Mouse (Mus musculus): ENCODE measurements around the gene Dlgap4. TPM values are rescaled to one million over a fixed set of nuclear protein-coding genes. Genes with fewer than 3 reads are reported as not detected.
"Not testable (repeated sequence)": the region's sequence is repeated elsewhere in the genome, so short reads cannot be mapped to it uniquely, and the experiment has no call there.

Gene Dlgap4
- polyA plus RNA-seq, 1 experiment, result 67.9 TPM

DNA sequence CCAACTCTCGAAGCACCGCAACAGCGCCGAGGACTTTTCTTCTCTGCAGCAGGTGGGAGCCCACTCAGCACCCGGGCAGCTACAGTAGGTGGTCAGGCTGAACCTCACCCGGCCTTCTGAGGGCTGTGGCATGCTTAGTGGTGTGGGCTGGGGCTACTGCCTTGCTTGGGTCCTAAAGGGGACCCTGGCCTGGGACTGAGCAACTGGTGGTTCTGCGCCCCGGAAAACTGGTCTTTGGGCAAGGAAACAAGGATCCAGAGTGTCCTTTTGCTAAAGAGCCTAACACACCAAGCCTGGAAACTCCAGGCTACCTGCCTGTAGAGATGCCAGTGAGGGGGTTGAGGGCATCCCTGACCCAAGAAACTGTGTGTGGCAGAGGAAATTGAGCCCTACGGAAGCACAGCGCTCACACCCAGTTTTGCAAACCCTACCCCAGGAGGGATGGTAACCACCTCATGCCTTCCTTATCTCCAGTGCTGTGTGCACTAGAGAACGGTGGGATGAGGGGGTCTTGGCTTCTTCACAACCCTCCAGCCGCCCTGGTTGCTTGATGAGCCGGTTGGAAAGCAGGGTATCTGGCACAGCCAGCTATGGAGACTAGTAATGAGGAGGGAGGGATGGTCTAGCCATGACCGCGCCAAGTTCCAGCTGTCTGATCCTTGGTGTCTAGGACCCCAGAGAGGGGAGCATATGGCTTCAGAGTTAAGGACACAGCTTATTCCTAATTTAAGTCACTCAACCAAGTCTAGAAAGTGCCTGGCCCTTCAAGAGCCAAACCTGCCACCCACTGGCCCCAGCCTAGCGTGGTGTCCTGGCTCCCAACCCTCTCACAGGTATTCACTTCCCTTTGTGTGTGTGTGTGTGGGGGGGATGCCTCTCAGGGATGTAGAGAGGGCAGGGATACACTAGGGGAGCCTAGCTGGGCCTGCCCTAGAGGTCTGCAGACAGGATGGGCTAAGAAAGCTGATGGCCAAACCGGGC is 162.2 kb downstream of the Dlgap4 start:
- DNase-seq (ENCODE audit: low read depth), result no peak

DNA sequence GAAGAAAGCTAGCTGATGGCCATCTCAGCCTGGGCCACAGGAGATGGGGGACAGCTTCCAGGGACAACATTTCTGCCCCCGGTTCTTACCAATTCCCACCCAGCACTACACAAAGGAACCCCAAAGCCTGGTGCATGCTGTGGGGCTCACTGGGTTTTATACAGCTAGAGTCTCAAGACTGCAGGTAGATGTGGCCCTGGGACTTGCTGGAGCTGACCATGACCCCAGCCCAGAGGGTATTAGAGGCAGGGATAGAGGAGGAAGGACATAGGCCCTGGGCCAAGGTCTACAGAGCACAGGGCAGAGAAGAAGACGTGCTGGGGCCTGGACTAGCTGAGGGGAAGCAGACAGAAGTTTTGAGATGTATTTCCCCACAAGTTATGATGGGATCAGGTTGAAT is 163.4 kb downstream of the Dlgap4 start:
- DNase-seq (ENCODE audit: low read depth), result no peak

DNA sequence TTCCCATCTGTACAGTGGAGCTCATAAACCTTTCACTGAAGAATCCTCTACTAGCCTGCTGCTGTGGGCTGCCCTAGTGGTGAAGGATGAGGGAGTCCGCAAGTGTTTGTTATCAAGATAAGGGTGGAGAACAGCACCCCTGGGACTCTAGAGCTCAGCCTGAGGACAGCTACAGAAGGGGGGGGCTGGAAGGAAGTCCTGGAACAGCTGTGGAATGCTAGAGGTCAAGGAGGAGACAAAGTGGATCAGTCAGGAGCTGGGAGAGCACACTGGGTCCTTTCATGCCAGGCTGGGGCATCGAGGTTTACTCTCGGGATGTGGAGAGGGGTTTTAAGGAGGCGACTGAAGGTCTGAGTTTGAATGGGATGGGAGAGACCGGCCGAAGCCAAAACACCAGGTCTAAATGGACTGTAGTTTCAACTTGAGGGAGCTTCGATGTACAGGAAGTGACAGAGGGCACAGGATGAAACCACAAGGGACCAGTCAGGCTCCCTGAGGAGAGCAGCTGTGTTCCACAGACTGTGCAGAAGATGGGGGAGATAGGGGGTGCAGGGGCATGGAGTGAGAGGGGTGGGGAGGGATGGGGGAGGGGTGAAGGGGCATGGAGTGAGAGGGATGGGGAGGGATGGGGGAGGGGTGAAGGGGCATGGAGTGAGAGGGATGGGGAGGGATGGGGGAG is 164.0 kb downstream of the Dlgap4 start:
- no peak for DNase-seq (ENCODE audit: low read depth)

DNA sequence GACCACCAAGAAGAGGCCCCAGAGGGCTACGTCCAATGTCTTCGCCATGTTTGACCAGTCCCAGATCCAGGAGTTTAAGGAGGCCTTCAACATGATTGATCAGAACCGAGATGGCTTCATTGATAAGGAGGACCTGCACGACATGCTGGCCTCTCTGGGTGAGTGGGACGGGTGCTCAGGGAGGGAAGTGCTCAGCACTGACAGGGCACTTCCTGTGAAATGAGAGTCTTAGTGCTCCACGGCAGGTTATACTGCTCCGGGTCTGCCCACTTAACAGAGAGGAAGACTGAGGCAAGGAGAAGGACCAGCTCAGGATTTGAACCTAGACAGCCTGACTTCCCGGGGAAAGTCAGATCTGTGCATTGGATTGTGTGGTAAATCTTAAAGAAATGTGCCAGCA is 165.1 kb downstream of the Dlgap4 start:
- no peak for DNase-seq (ENCODE audit: low read depth)

DNA sequence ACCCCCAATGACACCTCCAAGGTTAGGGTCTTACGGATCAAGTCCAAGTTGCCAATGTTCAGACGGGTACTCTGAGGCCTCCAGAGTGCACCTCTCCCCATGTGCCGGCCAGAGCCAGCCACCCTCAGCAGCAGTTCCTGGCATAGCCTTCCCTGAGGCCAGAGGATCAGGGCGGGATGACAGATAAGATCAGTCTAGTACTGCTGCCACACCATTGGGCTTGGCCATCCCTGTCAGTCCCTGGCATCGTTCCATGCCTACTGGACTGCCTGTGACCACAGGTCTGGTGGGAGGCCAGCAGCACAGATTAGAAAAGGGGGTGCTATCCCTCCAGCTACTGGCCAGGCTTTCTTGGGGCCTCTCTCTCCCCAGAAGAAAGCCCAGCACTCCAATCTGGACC is 165.5 kb downstream of the Dlgap4 start:
- DNase-seq (ENCODE audit: low read depth), result no peak

DNA sequence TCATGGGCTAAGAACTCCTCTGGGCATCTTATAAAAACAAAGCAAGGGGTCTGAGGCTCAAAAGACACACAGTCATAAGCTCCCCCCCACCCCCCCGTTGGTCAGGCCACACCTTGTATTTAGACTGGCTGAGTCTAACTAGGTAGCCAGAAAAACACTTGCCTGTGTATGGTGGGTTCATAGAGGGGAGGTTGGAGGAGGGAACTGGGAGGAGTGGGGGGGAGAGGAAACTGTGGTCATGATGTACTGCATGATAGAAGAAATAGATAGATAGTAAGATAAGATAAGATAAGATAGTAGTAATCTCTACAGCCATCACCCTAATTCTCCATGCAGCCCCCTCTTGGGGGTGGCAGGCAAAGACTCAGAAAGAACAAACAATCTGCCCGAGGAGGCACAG is 166.0 kb downstream of the Dlgap4 start:
- DNase-seq (ENCODE audit: low read depth), result no peak

DNA sequence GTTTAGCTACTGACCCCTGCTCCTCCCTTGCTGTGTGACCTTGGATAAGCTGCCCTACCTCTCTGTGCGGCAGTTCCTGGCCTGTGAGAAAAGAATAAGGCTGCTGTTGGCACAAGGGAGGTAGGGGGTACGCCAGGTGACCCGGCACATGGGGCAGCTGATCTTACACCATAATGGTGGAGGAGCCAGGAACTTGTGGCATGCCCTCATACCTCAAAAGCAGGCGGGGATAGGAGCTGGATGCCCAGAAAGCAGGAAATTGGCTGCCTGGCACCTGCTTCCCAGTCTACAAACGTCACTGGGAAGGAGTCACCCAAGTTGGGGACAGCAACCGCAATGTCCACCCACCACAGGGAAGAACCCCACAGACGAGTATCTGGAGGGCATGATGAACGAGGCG is 166.6 kb downstream of the Dlgap4 start:
- DNase-seq (ENCODE audit: low read depth), result no peak

DNA sequence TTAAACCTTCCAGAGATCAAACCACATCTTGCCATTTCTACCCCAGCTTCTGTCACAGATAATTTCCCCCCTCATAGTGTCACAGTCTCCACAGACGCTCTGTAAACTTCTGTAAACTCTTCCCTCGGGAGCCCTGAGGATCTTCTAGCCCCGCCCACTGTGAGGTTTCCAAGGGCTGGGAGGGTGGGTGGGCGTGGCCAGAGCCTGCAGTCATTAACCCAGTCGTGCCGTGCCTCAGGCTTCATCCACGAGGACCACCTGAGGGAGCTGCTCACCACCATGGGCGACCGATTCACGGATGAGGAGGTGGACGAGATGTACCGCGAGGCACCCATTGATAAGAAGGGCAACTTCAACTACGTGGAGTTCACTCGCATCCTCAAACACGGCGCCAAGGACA is 167.2 kb downstream of the Dlgap4 start:
- no peak for DNase-seq (ENCODE audit: low read depth)

DNA sequence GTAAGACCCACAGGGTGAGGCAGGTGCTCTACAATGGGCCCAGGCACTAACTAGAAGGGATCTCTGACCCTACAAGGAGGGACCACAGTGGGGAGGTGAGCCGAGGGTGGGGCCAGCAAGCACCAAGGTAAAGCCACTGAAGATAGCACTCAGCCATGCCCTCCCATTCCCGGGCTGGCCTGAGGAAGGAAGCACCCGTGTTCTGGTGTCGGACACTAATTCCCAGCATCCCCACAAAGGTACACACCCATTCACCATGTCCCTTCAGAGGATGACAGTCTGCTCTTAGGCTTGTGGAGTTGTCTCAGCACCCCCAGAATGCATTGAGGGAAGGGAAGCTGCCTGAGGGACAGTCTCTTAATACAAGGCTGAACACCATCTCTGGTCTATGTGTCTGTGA is 167.8 kb downstream of the Dlgap4 start:
- DNase-seq (ENCODE audit: low read depth), result no peak

DNA sequence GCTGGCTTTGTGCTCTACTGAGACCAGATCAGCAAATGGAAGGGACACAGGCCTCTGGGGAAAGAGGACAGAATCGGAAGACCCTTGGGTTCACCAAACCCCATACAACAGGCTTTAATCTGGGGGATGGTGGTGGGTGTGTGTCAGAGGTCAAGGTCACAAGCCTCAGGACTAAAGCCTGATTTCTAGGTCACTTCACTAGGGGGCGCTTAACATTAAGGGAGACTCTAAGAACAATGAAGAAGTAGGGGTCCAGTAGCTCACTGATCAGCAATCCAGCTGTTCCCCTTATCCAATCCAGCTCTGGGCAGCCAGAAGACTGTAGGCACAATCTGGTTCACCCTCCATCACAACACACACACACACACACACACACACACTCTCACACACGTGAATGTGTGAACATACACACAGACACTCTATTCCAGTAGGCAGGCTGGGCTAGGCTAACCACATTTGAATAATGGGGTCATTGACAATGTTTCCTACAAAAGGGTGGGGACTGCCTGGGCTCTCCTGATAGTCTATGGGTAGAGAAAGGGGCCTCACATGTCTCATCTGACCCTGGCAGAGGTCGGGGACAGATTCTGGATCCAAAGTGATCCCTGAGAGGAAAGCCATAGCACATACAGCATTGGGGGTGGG is 168.5 kb downstream of the Dlgap4 start:
- DNase-seq (ENCODE audit: low read depth), result no peak

DNA sequence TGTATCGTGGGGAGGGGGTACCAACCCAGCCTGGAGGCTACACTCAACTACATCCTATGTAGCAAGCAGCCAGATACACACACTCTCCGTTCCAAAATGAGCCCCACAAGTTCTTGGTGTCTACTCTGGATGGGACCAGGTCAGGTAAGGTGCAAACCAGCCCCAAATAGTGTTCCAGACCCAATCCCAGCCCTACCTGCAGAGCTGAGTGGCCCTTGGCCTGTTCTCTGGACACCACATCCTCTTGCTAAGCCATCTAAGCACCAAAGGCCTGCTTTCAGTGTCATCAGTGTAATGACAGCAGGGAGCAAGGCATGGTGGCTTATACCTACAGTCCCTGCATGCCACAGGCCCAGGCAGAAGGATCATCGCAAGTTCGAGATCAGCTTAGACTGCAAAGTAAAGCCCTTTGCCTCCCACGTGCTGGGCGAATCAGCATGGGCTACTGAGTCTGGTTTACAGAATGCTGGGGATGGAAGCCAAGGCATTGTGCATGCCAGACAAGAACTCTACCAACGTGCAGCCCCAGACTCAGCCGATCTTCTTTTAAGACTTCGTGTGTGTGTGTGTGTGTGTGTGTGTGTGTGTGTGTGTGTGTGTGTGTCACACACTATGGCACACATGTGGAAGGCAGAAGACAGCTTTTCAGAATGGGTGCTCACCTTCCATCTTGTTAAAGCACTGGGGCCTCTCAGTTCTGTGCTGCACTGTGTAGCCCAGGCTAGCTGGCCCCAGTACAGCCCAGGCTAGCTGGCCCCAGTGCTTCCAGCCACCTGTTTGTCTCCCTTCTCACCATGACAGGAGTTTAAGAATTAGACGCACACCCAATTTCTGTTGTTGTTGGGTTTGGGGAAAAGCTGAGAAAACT is 169.2 kb downstream of the Dlgap4 start:
- no peak for DNase-seq (ENCODE audit: low read depth)

DNA sequence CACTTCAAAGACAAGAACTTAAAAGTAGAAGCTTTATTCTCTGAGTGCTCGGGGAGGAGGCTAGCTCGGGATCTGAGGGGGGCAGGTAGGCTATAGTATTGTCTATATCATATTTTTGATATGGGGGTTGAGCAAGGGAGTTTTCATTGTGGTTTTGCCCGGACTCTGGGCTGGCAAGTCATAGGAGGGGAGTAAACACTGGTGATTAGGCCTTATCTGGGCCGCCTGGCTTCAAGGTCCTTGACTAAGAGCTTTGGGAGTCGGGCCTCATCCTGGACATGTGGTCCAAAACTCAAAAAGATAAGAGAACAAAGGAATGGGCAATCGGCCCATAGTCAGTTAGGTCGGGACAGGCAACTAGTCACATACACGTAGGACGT is 169.8 kb downstream of the Dlgap4 start:
- DNase-seq (ENCODE audit: low read depth), result no peak

DNA sequence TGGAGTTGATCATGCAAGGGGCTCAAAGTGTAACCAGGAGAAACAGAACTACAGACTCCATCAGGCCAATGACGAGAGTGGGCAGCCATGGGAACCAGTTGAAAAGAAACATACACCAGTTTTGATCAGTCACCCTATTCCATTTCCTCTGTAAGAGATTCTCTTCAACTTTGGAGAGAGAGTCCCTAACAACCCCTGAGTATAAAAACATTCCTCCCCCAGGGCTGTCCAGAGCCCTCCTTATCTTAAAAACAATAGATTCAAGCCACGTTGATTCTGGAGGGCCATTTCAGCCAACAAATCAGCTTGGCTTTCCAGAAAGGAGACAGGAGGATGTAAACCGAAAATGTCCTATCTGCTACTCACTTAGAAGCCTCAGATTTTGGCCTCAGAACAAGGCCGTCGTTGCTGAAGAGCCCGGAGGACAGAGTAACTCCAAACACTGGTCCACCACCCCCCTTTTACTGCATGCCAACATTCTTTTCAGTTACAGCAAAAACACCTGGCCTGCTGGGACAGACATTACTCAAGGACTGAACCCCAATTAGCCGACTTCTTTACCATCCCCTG is 170.6 kb downstream of the Dlgap4 start:
- DNase-seq (ENCODE audit: low read depth), result no peak

DNA sequence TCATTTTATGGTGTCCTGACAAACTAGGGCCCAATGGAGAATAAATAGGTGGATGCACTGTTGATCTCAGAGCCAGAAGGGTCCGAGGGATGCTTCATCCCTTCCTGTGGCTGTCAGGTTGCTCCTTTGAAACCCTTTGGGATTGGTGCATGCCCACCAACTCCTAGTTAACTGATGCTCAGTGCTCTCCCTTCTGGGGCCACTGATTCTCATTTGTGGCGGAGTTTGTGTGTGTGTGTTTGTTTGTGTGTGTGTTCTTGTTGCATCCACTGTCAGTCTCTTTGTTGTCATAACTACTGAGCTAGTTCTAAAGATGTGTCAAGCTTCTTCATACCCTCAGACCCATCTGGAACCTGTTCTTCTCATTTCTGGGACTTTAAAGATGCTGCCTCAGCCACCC is 171.4 kb downstream of the Dlgap4 start:
- DNase-seq (ENCODE audit: low read depth), result no peak

DNA sequence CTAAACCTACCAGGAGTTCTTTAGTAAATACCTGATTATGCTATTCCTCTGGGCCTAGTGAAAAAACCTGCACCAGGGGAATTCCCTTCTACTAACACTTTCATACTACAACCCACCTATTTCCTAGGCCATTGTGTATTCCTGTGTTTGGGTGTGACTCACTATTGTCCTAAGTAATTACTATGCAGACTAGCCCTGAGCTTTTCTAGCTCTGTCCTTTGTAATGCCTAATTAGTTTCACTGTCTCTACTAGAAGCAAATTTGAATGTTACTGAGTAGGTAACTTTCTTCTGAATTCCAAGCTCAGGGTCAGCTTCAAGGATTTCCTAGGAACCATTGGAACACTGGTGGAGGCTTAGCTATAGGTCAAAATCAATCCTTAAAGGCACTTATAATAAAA is 172.9 kb downstream of the Dlgap4 start:
- not testable (repeated sequence) for DNase-seq (ENCODE audit: low read depth)

DNA sequence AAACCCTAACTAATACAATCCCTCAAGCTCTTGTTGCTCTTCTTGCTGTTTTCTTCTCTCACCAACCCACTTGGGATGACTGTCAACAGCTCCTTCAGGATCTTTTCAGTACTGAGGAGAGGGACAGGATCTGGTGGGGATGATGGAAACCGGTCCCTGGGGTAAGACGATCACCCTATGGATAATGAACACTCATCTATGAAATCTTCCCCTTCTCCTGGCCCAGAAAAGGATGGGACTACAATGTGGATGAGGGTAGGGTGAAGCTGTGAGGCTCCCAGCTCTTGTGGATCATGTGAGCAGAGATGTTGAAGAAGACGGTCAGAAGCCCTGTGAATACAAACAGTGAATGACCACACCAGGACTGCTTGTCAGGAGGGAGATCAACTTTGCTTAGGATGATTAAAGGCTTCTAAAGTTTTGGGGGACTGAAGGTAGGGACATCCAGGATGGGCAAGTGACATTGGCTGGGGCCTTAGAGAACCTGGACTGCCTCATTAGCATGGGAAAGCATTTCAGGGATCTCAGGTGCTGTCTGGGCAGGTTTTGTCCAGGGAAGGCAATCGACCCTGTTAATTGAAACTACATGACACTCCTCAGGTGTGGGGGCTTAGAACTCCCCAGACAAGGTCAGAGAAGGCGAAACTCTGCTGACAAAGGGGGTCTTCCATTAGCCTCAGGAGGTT is 173.7 kb downstream of the Dlgap4 start:
- DNase-seq (ENCODE audit: low read depth), result no peak

DNA sequence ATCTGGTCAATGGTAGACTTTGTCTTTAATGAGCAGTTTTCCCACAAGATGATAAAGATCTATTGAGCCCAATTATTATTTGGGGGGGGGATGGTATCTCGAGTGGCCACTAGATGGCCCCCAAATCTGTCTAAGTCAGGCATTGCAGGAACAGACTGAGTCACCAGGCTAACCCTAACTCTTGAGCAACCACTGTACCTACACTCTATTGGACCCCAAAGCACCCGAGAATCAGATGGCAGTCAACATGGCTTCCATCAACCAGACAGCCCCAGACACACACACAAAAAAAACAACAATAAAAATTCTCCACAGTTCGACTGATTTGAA is 174.2 kb downstream of the Dlgap4 start:
- DNase-seq (ENCODE audit: low read depth), result no peak

DNA sequence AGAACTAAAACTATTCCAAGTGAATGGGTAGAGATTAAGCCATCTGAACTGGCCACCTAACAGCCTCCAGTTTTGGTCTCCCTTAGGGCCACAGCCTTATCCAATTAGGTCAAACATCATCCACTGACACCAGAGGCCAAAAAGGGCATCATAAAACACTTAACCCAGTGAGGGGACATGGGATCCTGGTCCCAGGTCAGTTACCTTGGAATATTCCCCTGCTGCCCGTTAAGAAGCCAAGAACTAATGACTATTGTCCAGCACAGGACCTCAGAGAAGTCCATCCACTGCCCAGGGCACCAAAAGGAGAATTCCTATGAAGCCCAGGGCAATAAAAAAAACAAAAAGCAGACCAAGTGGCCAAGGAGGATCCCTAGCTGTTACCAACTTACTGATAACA is 175.3 kb downstream of the Dlgap4 start:
- DNase-seq (ENCODE audit: low read depth), result no peak

DNA sequence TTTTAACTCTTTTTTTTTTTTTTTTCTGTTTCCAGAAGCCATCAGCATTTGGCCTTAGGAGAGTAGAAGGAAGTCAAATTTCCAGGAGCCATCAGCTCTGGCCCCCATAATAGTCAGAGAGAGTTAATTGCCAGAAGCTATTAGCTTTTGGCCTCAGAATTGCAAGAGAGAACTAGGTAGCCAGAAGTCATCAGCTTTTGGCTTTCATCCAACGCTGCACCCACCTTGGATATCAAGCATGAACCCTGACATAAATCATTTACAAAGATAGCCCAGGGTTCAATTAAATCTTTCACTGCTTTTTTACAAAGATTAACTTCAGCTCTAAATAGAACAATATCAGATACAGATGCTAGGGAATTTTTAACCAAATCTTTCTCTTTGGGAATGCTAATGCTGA is 185.0 kb downstream of the Dlgap4 start:
- DNase-seq (ENCODE audit: low read depth), result no peak

DNA sequence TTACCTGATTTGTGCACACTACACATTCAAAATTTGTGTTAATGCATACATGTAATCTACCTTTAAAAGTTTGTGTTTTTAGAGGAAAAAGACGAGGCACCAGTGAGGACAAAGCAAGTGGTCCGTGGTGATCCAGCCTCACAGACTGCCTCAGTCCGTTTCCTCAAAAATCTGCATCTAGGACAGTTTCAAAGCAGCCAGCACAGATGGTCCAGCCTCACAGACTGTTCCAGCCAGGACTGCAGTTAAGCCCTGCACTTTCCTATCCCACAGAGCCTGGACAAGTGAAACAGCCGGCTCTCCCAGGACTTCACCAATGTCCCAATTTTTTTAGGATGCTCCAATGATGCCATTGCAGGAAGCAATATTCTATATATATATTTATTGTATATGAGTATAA is 187.5 kb downstream of the Dlgap4 start:
- DNase-seq (ENCODE audit: low read depth), result no peak

DNA sequence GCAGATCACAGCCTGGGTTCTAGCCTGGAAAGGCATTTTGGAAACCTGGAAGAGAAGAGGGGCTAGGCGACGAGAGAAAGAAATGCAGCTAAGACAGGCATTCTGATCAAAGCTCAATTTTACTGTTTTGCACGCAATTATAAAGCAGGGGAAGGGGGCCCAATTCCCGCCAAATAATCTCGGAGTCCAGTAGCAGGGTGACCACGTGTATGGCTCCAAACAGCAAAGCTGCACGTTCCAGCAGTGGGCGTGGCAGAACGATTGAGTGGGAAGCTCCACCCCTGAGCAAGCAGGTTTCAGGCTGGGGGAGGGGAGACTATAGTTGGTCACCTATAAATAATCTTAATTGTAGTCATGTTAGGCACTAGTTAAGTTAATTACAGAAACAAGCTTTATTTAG is 188.6 kb downstream of the Dlgap4 start:
- DNase-seq (ENCODE audit: low read depth), result not testable (repeated sequence)
